Mouse (Mus musculus) central nervous system, embryonic 11.5 days (tissue): Measurements from ENCODE around the gene Aste1. TPM values are rescaled to one million over a fixed set of nuclear protein-coding genes. Genes with fewer than 3 reads are reported as not detected.

ENCODE experiments used
- polyA plus RNA-seq: library from polyadenylated mRNA; depleted of rRNA; stranded (reverse); fragments of >200 nt; gene quantifications from 2 replicates; pipeline ENCODE4 v1.2.3, GENCODE M21; 2012; rRNA removed

Gene Aste1
- polyA plus RNA-seq = 6.3 and 11.7 TPM in 2 replicates

DNA sequence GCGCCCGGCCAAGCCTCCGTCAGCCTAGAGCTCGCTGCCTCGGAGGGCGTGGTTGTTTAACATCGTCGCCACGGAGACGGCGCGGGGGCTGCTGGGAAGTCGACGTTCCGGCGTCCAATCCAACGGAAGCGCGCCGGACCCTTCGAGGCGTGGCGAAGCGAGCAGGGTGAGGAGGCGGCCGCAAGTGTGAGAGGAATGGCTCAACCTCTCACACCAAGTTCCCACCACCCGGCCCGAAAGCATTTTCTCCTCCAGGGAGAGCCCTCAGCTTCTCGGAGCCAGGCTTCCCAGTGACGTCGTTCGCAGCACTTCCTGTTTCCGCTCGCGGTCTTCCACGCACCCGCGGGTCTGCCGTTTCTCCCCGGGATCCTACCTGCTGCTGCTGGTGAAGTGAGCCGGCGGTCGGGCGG is at the start of gene Aste1, which contains the start of gene Nek11:
TSS of gene Aste1 (plus strand) at position 175 of the 410 bp plus-strand sequence.
TSS of gene Nek11 (minus strand) at position 307 of the 410 bp plus-strand sequence.

Other genes starting within 250 kb of the Aste1 start
- gene Nek11, start 132 bp downstream of the Aste1 start, polyA plus RNA-seq = 0.39 and 0.49 TPM in 2 replicates
- gene Atp2c1, start 131.9 kb downstream of the Aste1 start, polyA plus RNA-seq = 64.8 and 86.2 TPM in 2 replicates
- 22.0 and 22.3 TPM in 2 replicates for gene Pik3r4, start 247.6 kb downstream of the Aste1 start, polyA plus RNA-seq